Mouse (Mus musculus) heart, postnatal 0 days (tissue): ENCODE measurements around the gene Cacna1f.

Experiments used
- CTCF ChIP-seq: IDR thresholded peaks from 2 replicates; pipeline ENCODE4 v1.5.1; 2016; ENCODE audit warnings: antibody characterized with exemption, control low read depth, low read depth
- EP300 ChIP-seq: IDR thresholded peaks from 2 replicates; pipeline ENCODE4 v1.6.1; 2016; ENCODE audit warnings: antibody characterized with exemption, low read depth

- TF ChIP-seq EP300 (no peak), CTCF (no peak)
Observed at GRCm38 (mm10) chrX:7680864-7681263, 74.0 kb downstream of the Cacna1f start, which contains the start of gene Magix.
